Mouse (Mus musculus) lung, adult 2 months (tissue): ENCODE measurements around the gene Rgs9bp.

Experiments
- CTCF ChIP-seq: fragments of 200-500 bp; IDR thresholded peaks from 2 replicates; pipeline ENCODE4 v1.5.1; 2011; ENCODE audit warnings: mild to moderate bottlenecking, low read length, control low read depth; ENCODE audit not compliant: insufficient read depth
- POLR2A ChIP-seq: fragments of 200-500 bp; IDR thresholded peaks from 2 replicates; pipeline ENCODE4 v1.6.1; 2011; ENCODE audit warnings: low read depth, mild to moderate bottlenecking, control low read depth, low read length, borderline replicate concordance; ENCODE audit errors: extremely low read depth

DNA sequence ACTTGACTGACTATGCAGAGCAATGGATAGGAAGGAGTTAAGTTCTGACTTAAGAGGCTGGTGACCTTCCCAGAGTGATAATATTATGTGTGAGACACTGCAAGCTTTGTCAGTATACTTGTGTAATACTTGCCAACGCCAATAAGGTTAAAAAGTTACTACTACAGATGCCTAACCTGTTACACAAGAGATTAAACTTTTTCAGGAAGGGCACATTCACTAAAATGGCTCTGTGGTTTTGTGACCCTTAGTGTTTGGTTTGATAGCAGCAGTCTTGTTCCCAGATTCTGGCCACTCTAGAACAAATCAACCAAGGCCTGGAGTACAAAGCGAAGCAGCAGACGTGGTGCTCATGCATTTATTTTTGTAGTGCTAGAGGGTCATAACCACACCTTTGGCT is 27.8 kb downstream of the Rgs9bp start:
- TF ChIP-seq POLR2A (no peak), CTCF (no peak)
